Mouse (Mus musculus): ENCODE measurements around the gene Hebp1. TPM values are rescaled to one million over a fixed set of nuclear protein-coding genes. Genes with fewer than 3 reads are reported as not detected.

Gene Hebp1
- polyA plus RNA-seq, 1 experiment from 2014 or later: 14.5 TPM

DNA sequence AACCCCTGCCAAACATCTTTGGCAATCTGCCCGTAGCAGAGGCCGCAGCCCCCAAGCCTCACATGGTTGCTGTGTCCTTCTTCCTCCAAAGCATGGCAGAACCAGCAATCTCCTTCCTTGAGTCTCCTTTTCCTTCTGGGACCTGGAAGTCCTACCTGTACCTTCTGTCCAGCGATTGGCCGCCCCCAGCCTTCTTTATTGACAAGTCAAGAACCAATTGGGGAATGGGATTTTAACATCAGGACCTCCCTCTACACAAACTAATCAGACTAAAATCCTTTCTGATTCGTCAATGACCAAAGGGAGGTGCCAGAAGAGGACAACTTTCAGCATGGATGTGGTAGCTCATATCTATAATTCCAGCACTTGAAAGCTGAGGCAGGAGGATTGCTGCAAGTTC lies 22.1 kb upstream of the Hebp1 start:
- H3K9ac ChIP-seq: no peak overlapping the region
- peaks cover 11% of the 10 kb centered on the region; the same call in 1 of the 2 replicates for H3K36me3 ChIP-seq
- no peak for ATAC-seq (ENCODE audit: extremely low read depth, insufficient number of reproducible peaks, low FRiP score, low TSS enrichment)
- H3K27me3 ChIP-seq (replicated peaks): peaks cover 34% of the 10 kb centered on the region
- H3K4me2 ChIP-seq: no peak overlapping the region
- no peaks in the 10 kb centered on the region for H3K9me3 ChIP-seq
- WGBS: 83% methylated on average over 5 of the region's 5 CpGs
- H3K27ac ChIP-seq (replicated peaks): no peak overlapping the region
- H3K4me3 ChIP-seq: no peak overlapping the region
- H3K4me1 ChIP-seq: peaks cover 13% of the 10 kb centered on the region

DNA sequence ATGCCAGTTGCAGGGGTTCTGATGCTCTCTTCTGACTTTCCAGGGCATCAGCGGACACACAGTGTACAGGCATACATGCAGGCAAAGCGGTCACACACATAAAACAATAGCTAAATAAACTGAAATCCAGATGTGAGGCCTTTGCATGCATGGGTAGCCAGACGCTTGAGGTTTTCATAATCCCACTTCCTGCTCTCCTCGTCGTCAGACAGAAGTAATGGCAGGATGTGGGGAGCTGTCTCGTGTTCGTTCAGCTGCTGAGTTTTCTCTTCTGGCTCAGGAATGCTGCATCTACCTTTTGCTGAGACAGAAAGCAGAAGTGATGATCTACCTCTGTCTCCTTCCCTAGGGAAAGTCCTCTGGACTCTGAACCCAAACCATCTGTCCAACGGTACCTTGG lies 20.5 kb upstream of the Hebp1 start:
- H3K4me3 ChIP-seq: no peak overlapping the region
- no peaks in the 10 kb centered on the region for H3K9me3 ChIP-seq
- ATAC-seq (ENCODE audit: extremely low read depth, insufficient number of reproducible peaks, low FRiP score, low TSS enrichment): no peak
- H3K36me3 ChIP-seq: peaks cover 11% of the 10 kb centered on the region; the same call in 1 of the 2 replicates
- WGBS: 66% methylated on average over 8 of the region's 8 CpGs
- peaks cover 48% of the 10 kb centered on the region for H3K27me3 ChIP-seq (replicated peaks)
- 0 out of 2 replicates have a peak, but pooled peaks cover 7% of the 10 kb centered on the region for H3K4me1 ChIP-seq
- H3K9ac ChIP-seq: no peak overlapping the region
- H3K27ac ChIP-seq (replicated peaks): no peak overlapping the region
- no peak overlapping the region for H3K4me2 ChIP-seq

DNA sequence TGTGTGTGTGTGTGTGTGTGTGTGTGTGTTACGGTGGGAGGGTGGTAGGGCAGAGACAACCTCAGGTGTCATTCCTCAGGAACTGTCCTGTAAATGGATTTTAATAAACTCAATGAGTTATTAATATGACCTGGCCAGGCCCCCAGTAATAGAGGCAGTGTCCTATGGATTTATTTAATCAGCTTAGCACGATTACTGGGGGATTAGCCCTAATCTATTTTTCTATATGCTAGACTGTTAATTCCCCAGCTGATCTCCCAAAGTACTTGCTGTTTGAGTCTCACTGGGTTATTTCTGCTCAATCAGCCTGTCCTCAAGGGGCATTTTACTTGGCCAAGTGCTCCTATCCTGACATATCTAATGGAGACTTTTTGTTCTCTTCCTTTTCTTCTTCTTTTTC lies 14.8 kb upstream of the Hebp1 start:
- H3K9me3 ChIP-seq: no peaks in the 10 kb centered on the region
- peaks cover 2% of the 10 kb centered on the region; the same call in 1 of the 2 replicates for H3K36me3 ChIP-seq
- 0 out of 2 replicates have a peak, but pooled peaks cover 7% of the 10 kb centered on the region for H3K4me1 ChIP-seq
- H3K4me2 ChIP-seq: no peak overlapping the region
- H3K4me3 ChIP-seq: no peak overlapping the region
- ATAC-seq (ENCODE audit: extremely low read depth, insufficient number of reproducible peaks, low FRiP score, low TSS enrichment): no peak
- peaks cover 45% of the 10 kb centered on the region for H3K27me3 ChIP-seq (replicated peaks)
- H3K9ac ChIP-seq: no peak overlapping the region
- no peak overlapping the region for H3K27ac ChIP-seq (replicated peaks)
- 58% methylated on average over 1 of the region's 2 CpGs for WGBS

DNA sequence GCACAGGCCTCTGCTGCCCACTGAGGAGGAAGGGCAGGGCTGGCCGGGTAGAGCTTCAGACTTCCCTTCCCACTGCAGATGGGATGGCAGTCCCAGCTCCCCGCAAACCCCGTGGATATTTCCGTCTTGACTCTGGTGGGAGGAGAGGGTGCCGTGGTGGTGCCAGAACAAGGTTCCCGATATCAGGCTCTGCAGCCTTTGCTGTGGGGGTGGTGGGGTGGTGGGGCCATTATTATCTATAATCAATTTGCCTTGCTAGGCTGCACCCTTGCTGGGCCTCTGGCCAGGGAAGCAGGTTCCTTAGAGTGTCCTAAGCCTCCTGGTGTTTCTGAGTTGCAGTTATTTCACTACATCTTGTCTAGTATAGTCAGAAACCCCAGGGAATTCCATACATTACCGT lies 13.3 kb upstream of the Hebp1 start:
- 72% methylated on average over 7 of the region's 7 CpGs for WGBS
- Histone ChIP-seq H3K4me2 (no peak overlapping the region), H3K9ac (no peak overlapping the region), H3K27me3 (replicated peaks) (peaks cover 39% of the 10 kb centered on the region), H3K9me3 (no peaks in the 10 kb centered on the region), H3K4me3 (no peak overlapping the region), H3K27ac (replicated peaks) (no peak overlapping the region), H3K4me1 (no peaks in the 10 kb centered on the region), H3K36me3 (no peaks in the 10 kb centered on the region; the same call in 1 of the 2 replicates)
- no peak for ATAC-seq (ENCODE audit: extremely low read depth, insufficient number of reproducible peaks, low FRiP score, low TSS enrichment)

DNA sequence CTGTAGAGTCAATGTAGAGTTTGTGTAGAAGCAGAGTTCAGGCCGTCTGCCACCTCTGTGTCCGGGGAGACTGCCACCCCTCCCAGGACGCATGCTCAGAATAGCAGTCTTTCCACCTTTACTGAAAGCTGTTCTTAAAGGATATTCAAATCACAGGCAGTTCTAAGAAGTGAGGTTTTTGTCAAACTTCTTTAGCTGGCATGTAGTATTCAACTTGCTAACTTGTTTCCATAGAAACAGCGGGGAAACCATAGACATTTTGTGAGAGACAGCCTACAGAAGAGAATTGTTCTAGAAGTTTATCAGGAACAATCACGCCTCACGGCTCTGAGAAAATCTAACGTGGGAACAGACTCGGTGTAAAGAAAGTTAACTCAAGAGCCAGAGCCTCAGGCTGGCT lies 9.1 kb upstream of the Hebp1 start:
- no peak for ATAC-seq (ENCODE audit: extremely low read depth, insufficient number of reproducible peaks, low FRiP score, low TSS enrichment)
- no peaks in the 10 kb centered on the region; the same call in 1 of the 2 replicates for H3K36me3 ChIP-seq
- WGBS: 72% methylated on average over 8 of the region's 8 CpGs
- no peaks in the 10 kb centered on the region for H3K9me3 ChIP-seq
- peaks cover 9% of the 10 kb centered on the region; the same call in 1 of the 2 replicates for H3K27me3 ChIP-seq (replicated peaks)
- H3K27ac ChIP-seq (replicated peaks): no peak overlapping the region
- no peaks in the 10 kb centered on the region for H3K4me1 ChIP-seq
- no peak overlapping the region for H3K4me2 ChIP-seq
- H3K9ac ChIP-seq: no peak overlapping the region
- H3K4me3 ChIP-seq: no peak overlapping the region

DNA sequence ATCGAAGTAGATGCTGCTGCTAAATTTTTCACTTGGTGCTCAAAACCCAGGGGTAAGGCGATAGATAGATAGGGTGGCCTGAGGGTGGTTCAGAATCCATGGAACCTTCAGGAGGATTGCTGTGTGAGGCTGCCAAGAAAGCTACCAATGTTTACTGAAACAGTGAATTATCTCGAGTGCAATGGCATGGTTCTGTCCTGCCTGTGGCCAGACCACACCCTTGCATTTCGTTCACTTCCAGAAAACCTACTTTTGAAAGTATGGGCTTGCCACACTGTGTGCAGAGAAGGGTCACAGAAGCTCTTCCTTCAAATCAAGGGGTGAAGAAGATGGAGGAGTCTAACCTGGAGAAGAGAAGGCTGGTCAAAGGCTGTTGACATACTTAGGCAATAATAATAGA lies 8.0 kb upstream of the Hebp1 start:
- Histone ChIP-seq H3K9ac (no peak overlapping the region), H3K4me2 (no peak overlapping the region), H3K9me3 (no peaks in the 10 kb centered on the region), H3K4me1 (no peaks in the 10 kb centered on the region), H3K4me3 (no peak overlapping the region), H3K36me3 (no peaks in the 10 kb centered on the region; the same call in 1 of the 2 replicates), H3K27ac (replicated peaks) (no peak overlapping the region), H3K27me3 (replicated peaks) (no peaks in the 10 kb centered on the region; the same call in 1 of the 2 replicates)
- ATAC-seq (ENCODE audit: extremely low read depth, insufficient number of reproducible peaks, low FRiP score, low TSS enrichment): no peak
- WGBS: 74% methylated on average over 4 of the region's 4 CpGs

DNA sequence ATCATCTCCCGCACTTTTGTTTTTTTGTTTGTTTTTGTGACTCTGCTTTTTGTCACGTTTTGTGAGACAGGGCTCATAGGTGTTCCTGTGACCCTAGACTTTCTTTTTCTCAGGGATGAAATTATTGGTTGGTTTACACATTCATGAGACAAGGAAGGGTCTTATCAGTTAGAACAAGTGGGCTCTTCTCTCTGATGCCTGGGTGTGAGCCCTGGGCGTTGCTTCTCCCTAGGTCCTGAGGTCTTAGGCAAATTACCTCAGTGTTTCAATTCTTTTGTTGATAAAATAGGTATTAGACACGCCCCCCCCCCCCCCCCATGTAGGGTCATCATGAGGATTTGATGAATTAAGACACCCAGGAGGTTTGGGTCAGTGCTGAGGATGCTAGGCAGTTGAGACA lies 7.0 kb upstream of the Hebp1 start:
- no peaks in the 10 kb centered on the region for H3K4me1 ChIP-seq
- H3K27me3 ChIP-seq (replicated peaks): no peaks in the 10 kb centered on the region; the same call in 1 of the 2 replicates
- H3K9me3 ChIP-seq: no peaks in the 10 kb centered on the region
- no peak for ATAC-seq (ENCODE audit: extremely low read depth, insufficient number of reproducible peaks, low FRiP score, low TSS enrichment)
- no peaks in the 10 kb centered on the region; the same call in 1 of the 2 replicates for H3K36me3 ChIP-seq
- H3K27ac ChIP-seq (replicated peaks): no peak overlapping the region
- H3K4me3 ChIP-seq: no peak overlapping the region
- H3K9ac ChIP-seq: no peak overlapping the region
- H3K4me2 ChIP-seq: no peak overlapping the region
- 60% methylated on average over 4 of the region's 4 CpGs for WGBS

DNA sequence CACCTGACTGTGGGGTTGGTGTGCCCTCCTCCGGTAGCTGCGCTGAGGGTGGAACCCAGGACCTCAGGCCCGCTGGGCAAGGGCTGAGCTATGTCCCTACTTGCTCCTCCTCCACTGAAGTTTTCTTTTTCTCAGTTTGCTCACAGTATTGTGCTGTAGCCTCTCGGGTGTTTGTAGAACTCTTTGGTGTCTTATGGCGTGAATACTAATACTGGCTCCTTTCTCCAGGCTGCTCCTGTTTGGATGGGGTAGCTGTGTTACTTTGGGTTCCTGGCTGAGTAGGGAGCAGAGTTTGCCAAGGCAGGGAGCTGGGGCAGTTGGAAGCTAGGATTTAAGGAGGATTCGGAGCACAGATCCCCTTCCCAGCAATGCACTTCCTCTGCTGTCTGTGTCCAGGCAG lies 5.9 kb upstream of the Hebp1 start:
- no peaks in the 10 kb centered on the region for H3K9me3 ChIP-seq
- no peak overlapping the region for H3K9ac ChIP-seq
- H3K27me3 ChIP-seq (replicated peaks): no peaks in the 10 kb centered on the region
- H3K27ac ChIP-seq (replicated peaks): no peak overlapping the region
- WGBS: 61% methylated on average over 6 of the region's 6 CpGs
- H3K4me2 ChIP-seq: no peak overlapping the region
- no peak overlapping the region for H3K4me3 ChIP-seq
- no peaks in the 10 kb centered on the region for H3K36me3 ChIP-seq
- no peak for ATAC-seq (ENCODE audit: extremely low read depth, insufficient number of reproducible peaks, low FRiP score, low TSS enrichment)
- peaks cover 2% of the 10 kb centered on the region for H3K4me1 ChIP-seq

DNA sequence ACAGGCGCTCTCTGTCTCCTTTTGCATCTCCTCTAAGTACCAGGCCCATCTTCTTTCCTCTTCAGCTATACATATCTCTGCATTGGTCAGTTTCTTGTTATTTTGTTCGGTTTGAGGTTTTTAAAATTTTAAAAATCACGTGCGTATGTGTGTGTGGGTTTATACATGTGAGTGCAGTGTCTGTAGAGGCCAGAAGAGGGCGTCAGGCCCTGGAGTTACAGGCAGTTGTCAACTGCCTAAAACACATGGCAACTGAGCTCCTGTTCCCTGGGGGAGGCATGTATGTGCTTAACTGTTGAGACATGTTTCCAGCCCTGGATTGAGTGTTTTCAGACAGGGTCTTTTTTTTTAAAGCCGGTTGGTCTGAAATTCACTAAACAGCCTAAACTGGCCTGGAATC lies 4.8 kb upstream of the Hebp1 start:
- no peaks in the 10 kb centered on the region for H3K27me3 ChIP-seq (replicated peaks)
- WGBS: 84% methylated on average over 6 of the region's 6 CpGs
- no peaks in the 10 kb centered on the region for H3K36me3 ChIP-seq
- ATAC-seq (ENCODE audit: extremely low read depth, insufficient number of reproducible peaks, low FRiP score, low TSS enrichment): no peak
- H3K27ac ChIP-seq (replicated peaks): no peak overlapping the region
- H3K9ac ChIP-seq: no peak overlapping the region
- H3K4me3 ChIP-seq: no peak overlapping the region
- no peaks in the 10 kb centered on the region for H3K9me3 ChIP-seq
- H3K4me1 ChIP-seq: peaks cover 8% of the 10 kb centered on the region
- H3K4me2 ChIP-seq: no peak overlapping the region

DNA sequence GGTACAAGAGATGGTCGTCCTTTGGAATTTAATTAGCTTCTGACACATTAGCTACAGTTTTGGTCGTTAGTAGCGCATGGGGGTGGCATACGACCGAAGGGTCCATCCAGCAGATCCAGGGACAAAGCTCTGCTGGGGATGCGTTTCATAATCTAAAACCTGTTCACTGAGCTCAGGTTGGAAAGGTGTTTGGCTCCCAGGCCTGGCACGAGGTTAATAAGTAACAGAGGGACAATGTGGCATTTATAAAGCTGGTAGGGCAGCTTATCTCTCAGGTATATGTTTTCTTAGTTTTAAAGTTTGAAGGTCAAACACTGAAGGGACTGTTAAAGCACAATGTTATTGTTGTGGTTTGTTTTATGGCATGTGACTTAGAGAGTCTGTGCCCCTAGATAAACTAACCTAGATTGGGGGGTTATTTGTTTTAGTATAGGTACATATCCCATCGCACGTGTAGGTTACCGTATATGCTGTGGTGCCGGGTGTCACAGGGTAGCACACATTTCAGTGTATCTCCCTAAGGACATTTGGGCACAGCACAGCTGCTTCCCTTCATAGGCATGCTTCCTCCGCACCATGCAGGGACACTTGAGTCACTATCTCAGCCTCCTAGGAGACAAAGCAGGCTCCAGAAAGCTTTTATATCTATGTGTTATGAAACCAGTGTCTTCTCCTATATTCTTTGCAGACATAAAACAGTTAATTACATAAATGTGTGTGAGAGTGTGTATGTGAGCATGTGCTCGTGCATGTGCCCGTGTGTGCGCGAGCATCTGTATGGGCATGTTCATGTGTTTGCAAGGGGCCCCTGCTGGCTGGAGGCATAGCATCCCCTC lies 2.5 kb upstream of the Hebp1 start:
- 83% methylated on average over 16 of the region's 16 CpGs for WGBS
- ATAC-seq (ENCODE audit: extremely low read depth, insufficient number of reproducible peaks, low FRiP score, low TSS enrichment): no peak
- peaks cover 4% of the 10 kb centered on the region; the same call in 1 of the 2 replicates for H3K27me3 ChIP-seq (replicated peaks)
- no peaks in the 10 kb centered on the region for H3K36me3 ChIP-seq
- H3K27ac ChIP-seq (replicated peaks): no peak overlapping the region
- H3K4me1 ChIP-seq: peaks cover 12% of the 10 kb centered on the region
- H3K4me3 ChIP-seq: no peak overlapping the region
- no peak overlapping the region for H3K4me2 ChIP-seq
- H3K9me3 ChIP-seq: no peaks in the 10 kb centered on the region
- no peak overlapping the region for H3K9ac ChIP-seq

DNA sequence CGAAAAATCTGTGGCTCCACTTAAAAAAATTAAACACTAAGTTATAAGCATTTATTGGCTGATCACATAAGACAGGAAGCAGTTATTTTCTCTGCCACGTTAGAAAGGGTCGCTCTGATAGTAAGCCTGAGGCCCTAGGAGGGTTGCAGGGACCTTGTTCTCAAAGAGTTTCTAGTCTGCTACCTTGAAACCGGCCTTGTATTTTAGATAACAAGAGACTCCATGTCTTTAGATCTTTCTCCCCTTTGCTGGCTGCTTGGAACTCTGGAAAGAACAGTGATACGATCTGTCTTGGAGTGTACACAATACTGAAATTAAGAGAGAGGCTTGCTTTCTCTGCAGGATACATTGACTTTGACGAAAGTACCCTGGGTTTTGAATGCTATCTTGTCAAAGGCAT lies 904 bp upstream of the Hebp1 start:
- Histone ChIP-seq H3K4me2 (peak overlapping the region; percentile 94), H3K27me3 (replicated peaks) (peaks cover 4% of the 10 kb centered on the region; the same call in 1 of the 2 replicates), H3K27ac (replicated peaks) (no peak overlapping the region), H3K9ac (peak overlapping the region; percentile 90), H3K4me1 (peaks cover 19% of the 10 kb centered on the region), H3K36me3 (no peaks in the 10 kb centered on the region), H3K9me3 (no peaks in the 10 kb centered on the region), H3K4me3 (peak overlapping the region; percentile 94)
- ATAC-seq (ENCODE audit: extremely low read depth, insufficient number of reproducible peaks, low FRiP score, low TSS enrichment): no peak
- WGBS: 50% methylated on average over 6 of the region's 6 CpGs

DNA sequence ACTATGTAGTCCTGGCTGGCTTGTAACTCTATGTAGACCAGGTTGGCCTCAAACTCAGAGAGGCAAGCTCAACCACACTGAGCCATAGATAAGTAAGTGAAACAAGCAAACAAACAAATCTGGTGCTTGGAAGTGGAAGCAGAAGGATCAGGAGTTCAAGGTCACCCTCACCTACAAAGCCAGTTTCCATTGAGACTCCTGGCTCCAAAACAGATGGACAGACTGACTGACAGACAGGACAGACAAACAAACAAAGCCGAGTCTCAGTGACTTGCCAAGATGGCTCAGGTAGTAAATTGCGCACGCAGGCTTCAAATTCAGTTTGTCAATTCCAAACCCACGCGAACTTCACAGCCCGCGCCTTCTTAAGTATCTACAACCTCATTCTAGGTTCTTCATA lies 376 bp downstream of the Hebp1 start:
- H3K27me3 ChIP-seq (replicated peaks): peaks cover 4% of the 10 kb centered on the region; the same call in 1 of the 2 replicates
- H3K4me3 ChIP-seq: peak overlapping the region; percentile 94
- peak overlapping the region; percentile 48 for H3K27ac ChIP-seq (replicated peaks)
- H3K4me1 ChIP-seq: peaks cover 28% of the 10 kb centered on the region
- no peaks in the 10 kb centered on the region for H3K36me3 ChIP-seq
- WGBS: 18% methylated on average over 7 of the region's 7 CpGs
- H3K4me2 ChIP-seq: peak overlapping the region; percentile 94
- H3K9me3 ChIP-seq: no peaks in the 10 kb centered on the region
- H3K9ac ChIP-seq: peak overlapping the region; percentile 90
- ATAC-seq (ENCODE audit: extremely low read depth, insufficient number of reproducible peaks, low FRiP score, low TSS enrichment): no peak
